Mouse (Mus musculus) hindbrain, postnatal 0 days (tissue): ENCODE results near the gene Irf3. TPM values are rescaled to one million over a fixed set of nuclear protein-coding genes. Genes with fewer than 3 reads are reported as not detected.
A peak's percentile ranks its signal among the peaks of the same experiment; 100 is the strongest.

Source experiments
- ATAC-seq: fragments of 200-750 bp; cut with Nextera tagmentation; 2 replicates; pipeline ENCODE4 v1.8.0; 2017; ENCODE audit warnings: mild to moderate bottlenecking, moderate TSS enrichment, moderate library complexity
- DNase-seq: peaks from one replicate; pipeline ENCODE4 v3.0.0-alpha.2; 2015; ENCODE audit warnings: low spot score
- H3K27ac ChIP-seq: fragments of 300-500 bp; sonication (generic); 2 replicates; pipeline ENCODE4 v1.5.1; 2014; ENCODE audit warnings: mild to moderate bottlenecking
- H3K27me3 ChIP-seq: fragments of 300-500 bp; sonication (generic); 2 replicates; pipeline ENCODE4 v1.6.1; 2014; ENCODE audit warnings: low read length, mixed read lengths; ENCODE audit not compliant: insufficient read depth
- H3K36me3 ChIP-seq: fragments of 300-500 bp; sonication (generic); 2 replicates; pipeline ENCODE4 v1.6.1; 2014; ENCODE audit warnings: low read length, mixed read lengths; ENCODE audit not compliant: insufficient read depth
- H3K4me1 ChIP-seq: fragments of 300-500 bp; sonication (generic); 2 replicates; pipeline ENCODE4 v1.6.1; 2014; ENCODE audit warnings: antibody characterized with exemption, low read length, mixed read lengths; ENCODE audit not compliant: insufficient read depth
- H3K4me2 ChIP-seq: fragments of 300-500 bp; sonication (generic); 2 replicates; pipeline ENCODE4 v1.6.1; 2014; ENCODE audit warnings: low read depth, mild to moderate bottlenecking, low read length, moderate library complexity, mixed read lengths
- H3K4me3 ChIP-seq: fragments of 300-500 bp; sonication (generic); 2 replicates; pipeline ENCODE4 v1.5.1; 2014; ENCODE audit warnings: low read length
- H3K9ac ChIP-seq: fragments of 300-500 bp; sonication (generic); replicated peaks from 2 replicates; pipeline ENCODE4 v1.6.1; 2014; ENCODE audit warnings: mild to moderate bottlenecking, low read length, moderate library complexity, mixed read lengths
- H3K9me3 ChIP-seq: fragments of 300-500 bp; sonication (generic); 2 replicates; pipeline ENCODE4 v1.6.1; 2016; ENCODE audit warnings: low read length, mixed read lengths
- CTCF ChIP-seq: IDR thresholded peaks from 2 replicates; pipeline ENCODE4 v1.5.1; 2016; ENCODE audit warnings: antibody characterized with exemption, control low read depth, low read depth
- WGBS: fragments of 180-500 bp; shearing (Covaris S2); extraction: QIAGEN DNeasy Blood & Tissue Kit; methylation state at CpG from one replicate; pipeline ENCODE4 v1.1.7; 2014; 5-methylcytosine and 5-hydroxymethylcytosine counted together
- polyA plus RNA-seq: library from polyadenylated mRNA; unstranded; fragments of >200 nt; fragmentation: Nextera tagmentation; extraction: Ambion mirVana; gene quantifications from 2 replicates; pipeline ENCODE4 v1.2.1, GENCODE M21; 2015
- total RNA-seq: library from RNA; depleted of rRNA; stranded (reverse); fragments of >200 nt; gene quantifications from 2 replicates; pipeline ENCODE4 v1.2.3, GENCODE M21; 2014

Irf3 gene
- total and polyA plus RNA-seq, 2 experiments from 2014 or later, result 33.7 to 48.6 TPM

DNA sequence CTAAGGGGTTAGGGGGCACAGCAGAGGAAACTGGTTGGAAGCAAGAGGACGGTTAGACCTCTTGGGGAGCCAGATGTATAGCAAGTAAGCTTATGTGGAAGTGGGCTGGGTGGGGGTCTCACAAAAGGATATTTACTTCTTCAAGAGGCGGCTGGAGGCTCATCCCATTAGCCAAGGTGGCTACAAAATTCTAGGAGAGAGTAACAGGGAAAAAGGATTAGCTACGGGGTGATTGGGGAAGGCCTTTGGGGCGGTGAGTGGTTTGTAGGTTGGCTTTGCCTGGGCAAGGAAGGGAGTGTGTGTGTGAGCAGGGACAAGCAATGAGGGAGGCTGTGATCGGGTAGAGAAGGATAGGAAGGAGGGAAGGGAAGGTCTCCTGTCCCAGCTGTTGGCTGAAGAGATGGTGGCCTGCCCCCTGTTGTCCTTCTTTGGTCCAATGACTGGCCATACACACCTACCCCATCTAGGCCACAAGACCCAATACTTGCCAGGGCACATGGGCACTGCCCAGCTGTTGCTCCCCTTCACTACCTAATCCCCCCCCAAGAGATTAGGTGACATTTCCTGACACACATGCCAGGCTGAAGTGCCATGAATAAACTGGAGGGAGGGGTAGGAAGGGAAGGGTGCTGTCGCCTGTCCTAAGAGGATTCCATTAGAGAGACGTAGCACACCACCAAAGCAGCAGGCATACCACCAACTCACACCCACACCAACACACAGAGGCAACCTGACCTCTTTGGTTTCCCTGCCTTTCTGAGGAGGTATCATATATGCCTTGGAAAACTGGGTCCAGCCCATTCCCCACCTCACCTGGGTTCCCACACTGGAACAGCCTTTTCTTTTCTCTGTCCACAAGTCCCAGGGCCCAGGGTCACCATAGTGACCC is 13.3 kb upstream of the Irf3 start:
- H3K27me3 ChIP-seq, result no peaks in the 10 kb centered on the region
- 70% methylated on average over 7 of the region's 7 CpGs for WGBS
- H3K4me1 ChIP-seq, result peaks cover 13% of the 10 kb centered on the region
- H3K9me3 ChIP-seq, result no peaks in the 10 kb centered on the region
- no peak for DNase-seq
- peaks cover 31% of the 10 kb centered on the region for H3K36me3 ChIP-seq
- peak overlapping the region; percentile 71 for H3K4me2 ChIP-seq
- no peak for TF ChIP-seq CTCF
- 0 out of 2 replicates have a peak overlapping the region, but pooled peaks have one; percentile 13 for H3K9ac ChIP-seq
- no peak overlapping the region for H3K4me3 ChIP-seq
- no peak for ATAC-seq
- no peak overlapping the region for H3K27ac ChIP-seq

DNA sequence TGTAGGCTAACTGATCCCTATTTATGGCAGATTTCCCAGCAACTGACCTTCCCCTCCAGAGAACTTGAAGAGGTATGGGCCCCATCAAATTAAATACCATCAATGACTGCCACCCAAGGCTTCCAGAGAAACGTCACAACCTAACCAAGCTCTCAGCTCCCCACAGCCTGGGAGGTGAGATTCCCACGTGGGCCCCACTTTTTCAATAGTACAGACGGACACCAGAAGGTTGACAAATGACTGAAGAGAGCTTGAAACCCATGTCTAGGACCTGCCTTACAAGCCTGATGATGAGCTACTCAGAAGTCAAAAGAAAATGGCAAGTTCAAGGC is 12.6 kb upstream of the Irf3 start:
- DNase-seq (no peak), ATAC-seq (no peak)
- TF ChIP-seq CTCF, result no peak
- 34% methylated on average over 3 of the region's 3 CpGs for WGBS
- Histone ChIP-seq H3K36me3 (peaks cover 25% of the 10 kb centered on the region), H3K4me1 (peaks cover 13% of the 10 kb centered on the region), H3K9ac (no peak overlapping the region), H3K27me3 (no peaks in the 10 kb centered on the region), H3K27ac (peak overlapping the region; percentile 96; the same call in 1 of the 2 replicates), H3K9me3 (no peaks in the 10 kb centered on the region), H3K4me3 (peak overlapping the region; percentile 97), H3K4me2 (peak overlapping the region; percentile 71)

DNA sequence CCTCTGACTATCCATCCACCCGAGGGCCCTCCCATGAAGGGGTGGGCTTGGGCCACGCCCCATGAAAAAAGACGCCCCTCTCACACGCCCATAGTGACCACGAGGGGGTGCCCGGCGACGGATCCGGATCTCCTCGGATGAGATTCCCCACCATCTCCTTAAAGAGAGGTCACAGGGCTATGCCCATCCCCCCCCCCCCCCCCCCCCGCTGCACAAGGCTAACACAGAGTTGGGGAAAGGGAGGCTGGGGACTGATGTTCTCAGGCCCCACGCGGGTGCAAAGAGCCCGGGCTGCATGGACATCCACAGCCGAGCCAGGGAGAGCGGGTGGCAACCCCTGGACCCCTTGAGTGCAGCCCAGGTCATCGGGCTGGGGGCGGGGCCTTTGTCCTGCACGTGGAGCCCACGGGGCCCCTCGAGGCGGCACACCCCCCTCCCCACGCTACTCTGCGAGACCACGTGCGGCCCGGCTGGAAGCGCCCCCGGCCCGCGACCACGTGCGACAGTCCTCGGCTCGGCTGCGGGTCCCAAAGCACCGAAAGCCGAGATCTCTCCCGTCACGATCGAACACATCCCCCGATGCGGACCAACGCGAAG is 11.8 kb upstream of the Irf3 start:
- Histone ChIP-seq H3K27ac (peak overlapping the region; percentile 96), H3K4me3 (peak overlapping the region; percentile 97), H3K9ac (peak overlapping the region; percentile 93), H3K36me3 (peaks cover 16% of the 10 kb centered on the region), H3K4me2 (peak overlapping the region; percentile 71), H3K27me3 (no peaks in the 10 kb centered on the region), H3K9me3 (no peaks in the 10 kb centered on the region), H3K4me1 (peaks cover 13% of the 10 kb centered on the region)
- peak; percentile 82 for DNase-seq
- ATAC-seq, result peak; percentile 6
- peak; percentile 53 for TF ChIP-seq CTCF
- 0% methylated on average over 35 of the region's 45 CpGs for WGBS

DNA sequence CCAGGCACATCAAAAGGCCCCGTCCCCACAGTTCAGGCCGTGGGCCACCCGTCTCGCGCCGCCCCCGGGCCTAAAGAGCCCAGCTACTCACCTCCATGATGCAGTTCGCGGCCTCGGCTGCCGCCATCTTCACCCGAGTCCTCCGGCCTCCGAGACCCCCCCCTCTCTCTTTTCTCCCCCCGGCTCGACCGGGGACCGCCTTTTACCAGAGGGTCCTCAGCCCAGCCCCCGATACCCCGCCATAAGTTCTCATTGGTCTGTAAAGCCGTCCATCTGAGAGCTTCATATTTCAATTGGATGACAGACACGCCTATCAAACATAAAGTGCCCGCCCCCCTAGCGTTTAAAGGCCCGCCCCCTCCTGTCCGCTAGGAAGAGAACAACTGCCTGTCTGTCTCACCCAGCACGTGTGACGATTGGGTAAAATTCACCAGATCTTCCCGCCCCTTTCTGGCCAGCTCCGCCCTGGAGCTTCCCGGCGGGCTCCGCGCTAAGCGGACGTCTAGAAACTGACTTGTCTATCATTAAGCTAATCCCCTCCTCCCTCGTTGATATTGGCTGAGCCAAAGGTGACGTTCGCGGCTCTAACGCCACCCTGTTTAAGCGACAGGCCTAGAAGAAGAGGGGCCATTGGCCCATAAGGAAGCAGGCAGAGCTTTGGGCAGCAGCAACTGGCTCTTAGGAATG is 11.1 kb upstream of the Irf3 start, which contains the start of gene Prmt1:
Prmt1 (minus strand) TSS at position 377 of the 687 bp plus-strand sequence.
- peaks cover 10% of the 10 kb centered on the region for H3K36me3 ChIP-seq
- ATAC-seq (peak; percentile 97), DNase-seq (peak; percentile 100)
- H3K9ac ChIP-seq, result peak within 1 kb of the TSS; percentile 93
- peak within 1 kb of the TSS; percentile 96 for H3K27ac ChIP-seq
- H3K9me3 ChIP-seq, result no peaks in the 10 kb centered on the region
- H3K4me3 ChIP-seq, result peak within 1 kb of the TSS; percentile 97
- 1% methylated on average over 40 of the region's 42 CpGs for WGBS
- H3K4me2 ChIP-seq, result peak within 1 kb of the TSS; percentile 81
- TF ChIP-seq CTCF, result no peak
- peaks cover 13% of the 10 kb centered on the region for H3K4me1 ChIP-seq
- no peaks in the 10 kb centered on the region for H3K27me3 ChIP-seq

DNA sequence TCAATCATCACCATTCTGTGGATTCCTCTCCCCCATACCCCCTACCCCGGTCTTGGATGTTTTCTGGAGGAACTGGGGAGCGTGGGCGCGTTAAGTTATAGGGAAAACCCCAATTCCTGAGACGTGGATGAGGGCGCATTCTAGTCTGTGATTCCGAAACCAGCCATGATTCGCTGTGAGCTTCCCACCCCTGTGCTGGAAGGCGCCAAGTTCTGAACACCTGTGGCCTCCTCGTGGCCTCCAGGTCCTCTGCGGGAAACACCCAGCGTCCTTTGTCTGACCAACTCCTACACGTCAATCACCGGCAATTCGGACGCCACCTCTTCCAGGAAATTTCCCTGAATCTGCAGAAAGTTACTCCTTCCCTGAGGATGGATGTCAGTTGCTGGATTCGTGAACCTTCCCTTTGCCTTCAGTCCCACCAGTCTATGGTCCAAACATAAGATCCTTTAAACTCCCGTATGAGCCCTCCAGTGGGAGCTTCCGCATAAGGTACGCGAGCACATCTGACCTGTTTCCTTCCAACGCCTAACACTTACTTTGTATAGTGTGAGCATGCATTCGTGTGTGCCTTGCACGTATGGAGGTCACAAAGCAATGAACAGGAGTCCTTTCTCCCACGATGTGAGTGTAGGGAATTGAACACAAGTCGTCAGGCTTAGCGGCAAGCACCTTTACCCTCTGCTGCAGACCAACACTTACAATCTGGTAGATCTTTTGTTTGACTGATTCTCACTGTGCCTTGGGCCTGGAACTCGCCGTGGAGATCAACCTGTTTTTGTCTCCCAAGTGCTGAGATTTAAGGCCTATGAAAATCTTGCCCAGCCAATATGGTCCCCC is 10.3 kb upstream of the Irf3 start:
- H3K4me3 ChIP-seq, result peak overlapping the region; percentile 97
- TF ChIP-seq CTCF, result no peak
- H3K27me3 ChIP-seq, result no peaks in the 10 kb centered on the region
- ATAC-seq (peak; percentile 3; the same call in 1 of the 2 replicates), DNase-seq (peak; percentile 35)
- peak overlapping the region; percentile 71 for H3K9ac ChIP-seq
- H3K4me1 ChIP-seq, result peaks cover 13% of the 10 kb centered on the region
- WGBS, result under 1% methylated on average over 29 of the region's 29 CpGs
- no peaks in the 10 kb centered on the region for H3K9me3 ChIP-seq
- peaks cover 2% of the 10 kb centered on the region; the same call in 1 of the 2 replicates for H3K36me3 ChIP-seq
- H3K27ac ChIP-seq, result peak overlapping the region; percentile 89
- H3K4me2 ChIP-seq, result peak overlapping the region; percentile 81

DNA sequence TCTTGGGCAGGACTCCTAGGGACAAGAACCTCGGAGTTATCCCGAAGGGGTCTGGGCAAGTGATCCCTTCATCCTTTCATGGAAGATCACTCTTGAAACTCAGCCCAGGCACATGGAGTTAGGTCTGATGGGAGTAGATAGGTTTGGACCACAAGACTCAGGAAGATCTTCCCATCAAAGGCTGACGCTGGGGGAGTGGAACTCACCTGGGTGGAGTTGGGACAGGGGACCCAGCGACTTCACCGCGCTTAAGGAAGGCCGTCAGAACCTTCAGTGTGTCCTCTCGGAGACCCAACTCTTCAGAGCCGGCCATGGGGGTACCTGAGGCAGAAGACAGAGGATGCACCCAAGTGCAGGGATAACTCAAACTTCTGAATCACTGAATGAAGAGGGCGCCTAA is 776 bp upstream of the Irf3 start:
- no peaks in the 10 kb centered on the region for H3K9me3 ChIP-seq
- no peak for DNase-seq
- H3K27ac ChIP-seq, result no peak overlapping the region
- no peak for TF ChIP-seq CTCF
- peak overlapping the region; percentile 68; the same call in 1 of the 2 replicates for H3K9ac ChIP-seq
- H3K36me3 ChIP-seq, result peaks cover 14% of the 10 kb centered on the region
- H3K4me1 ChIP-seq, result peaks cover 5% of the 10 kb centered on the region; the same call in 1 of the 2 replicates
- no peaks in the 10 kb centered on the region for H3K27me3 ChIP-seq
- WGBS, result 12% methylated on average over 10 of the region's 10 CpGs
- H3K4me2 ChIP-seq, result peak overlapping the region; percentile 81
- no peak for ATAC-seq
- peak overlapping the region; percentile 50 for H3K4me3 ChIP-seq
